Mouse (Mus musculus): ENCODE results near the gene C87436. TPM values are rescaled to one million over a fixed set of nuclear protein-coding genes. Genes with fewer than 3 reads are reported as not detected.
"Not testable (repeated sequence)": the region's sequence is repeated elsewhere in the genome, so short reads cannot be mapped to it uniquely, and the experiment has no call there.

C87436 gene
- polyA plus RNA-seq, 1 experiment from 2014 or later, result 25.5 TPM

DNA sequence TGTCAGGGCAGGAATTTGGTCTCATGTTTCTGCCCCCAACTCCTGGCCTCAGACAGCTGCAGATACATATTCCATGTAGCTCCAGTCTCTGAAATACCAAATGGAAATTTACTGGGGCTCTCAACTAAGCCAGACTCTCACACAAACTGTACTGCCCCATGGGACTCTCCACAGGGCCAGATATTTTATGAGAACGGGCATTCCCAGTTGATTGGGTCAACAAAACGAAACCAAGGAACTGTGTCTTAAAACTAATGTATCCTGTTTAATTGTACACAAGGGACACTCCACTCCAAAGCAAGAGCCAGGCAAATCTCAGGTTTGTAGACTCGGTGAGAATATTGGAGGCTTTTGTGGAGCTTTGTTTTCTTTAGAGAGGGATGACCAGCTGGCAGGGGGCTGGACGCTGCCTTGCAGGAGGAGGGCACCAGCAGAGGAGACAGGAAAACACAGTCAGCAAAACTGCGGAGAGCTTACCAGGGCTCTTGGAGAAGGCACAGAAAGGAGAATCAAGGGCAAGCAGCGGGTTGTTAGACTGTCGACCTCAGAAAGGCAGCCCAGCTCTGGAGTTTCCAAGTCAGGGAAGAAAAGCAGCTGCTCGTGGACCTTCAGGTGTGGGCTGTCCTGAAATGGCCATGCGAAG lies 42.1 kb downstream of the C87436 start:
- Histone ChIP-seq H3K36me3 (ENCODE audit: control insufficient read depth, insufficient read depth, low read length) (no peaks in the 10 kb centered on the region), H3K4me1 (ENCODE audit: control insufficient read depth, insufficient read depth, low read length) (0 out of 2 replicates have a peak, but pooled peaks cover 4% of the 10 kb centered on the region), H3K27me3 (ENCODE audit: control insufficient read depth, insufficient read depth, low read length) (no peaks in the 10 kb centered on the region), H3K4me2 (ENCODE audit: low read length) (no peak overlapping the region), H3K4me3 (replicated peaks; ENCODE audit: low read depth, low read length) (no peak overlapping the region), H3K9ac (replicated peaks; ENCODE audit: low read length) (no peak overlapping the region), H3K9me3 (ENCODE audit: control insufficient read depth, low read length) (no peaks in the 10 kb centered on the region), H3K27ac (replicated peaks; ENCODE audit: low read depth, low read length) (peak overlapping the region; percentile 60; the same call in 1 of the 2 replicates)
- 37% methylated on average over 9 of the region's 9 CpGs for WGBS
- no peak for ATAC-seq (ENCODE audit: low FRiP score, low TSS enrichment)
- peak; percentile 28 for DNase-seq

GRCm38 (mm10) chr6:86481871-86482270 lies 43.7 kb downstream of the C87436 start:
- Histone ChIP-seq H3K4me3 (replicated peaks; ENCODE audit: low read depth, low read length) (no peak overlapping the region), H3K27ac (replicated peaks; ENCODE audit: low read depth, low read length) (no peak overlapping the region), H3K4me2 (ENCODE audit: low read length) (no peak overlapping the region), H3K9ac (replicated peaks; ENCODE audit: low read length) (no peak overlapping the region), H3K27me3 (ENCODE audit: control insufficient read depth, insufficient read depth, low read length) (no peaks in the 10 kb centered on the region), H3K4me1 (ENCODE audit: control insufficient read depth, insufficient read depth, low read length) (0 out of 2 replicates have a peak, but pooled peaks cover 4% of the 10 kb centered on the region), H3K36me3 (ENCODE audit: control insufficient read depth, insufficient read depth, low read length) (no peaks in the 10 kb centered on the region), H3K9me3 (ENCODE audit: control insufficient read depth, low read length) (no peaks in the 10 kb centered on the region)
- ATAC-seq (ENCODE audit: low FRiP score, low TSS enrichment), result no peak
- DNase-seq, result no peak
- WGBS, result 95% methylated on average over 5 of the region's 5 CpGs

GRCm38 (mm10) chr6:86485943-86486640 lies 47.9 kb downstream of the C87436 start:
- no peaks in the 10 kb centered on the region for H3K9me3 ChIP-seq (ENCODE audit: control insufficient read depth, low read length)
- H3K4me2 ChIP-seq (ENCODE audit: low read length), result no peak overlapping the region
- H3K27ac ChIP-seq (replicated peaks; ENCODE audit: low read depth, low read length), result no peak overlapping the region
- DNase-seq (peak; percentile 20), ATAC-seq (ENCODE audit: low FRiP score, low TSS enrichment) (no peak)
- no peaks in the 10 kb centered on the region for H3K36me3 ChIP-seq (ENCODE audit: control insufficient read depth, insufficient read depth, low read length)
- no peak overlapping the region for H3K9ac ChIP-seq (replicated peaks; ENCODE audit: low read length)
- 54% methylated on average over 7 of the region's 7 CpGs for WGBS
- no peak overlapping the region for H3K4me3 ChIP-seq (replicated peaks; ENCODE audit: low read depth, low read length)
- no peaks in the 10 kb centered on the region for H3K27me3 ChIP-seq (ENCODE audit: control insufficient read depth, insufficient read depth, low read length)
- peaks cover 14% of the 10 kb centered on the region for H3K4me1 ChIP-seq (ENCODE audit: control insufficient read depth, insufficient read depth, low read length)

DNA sequence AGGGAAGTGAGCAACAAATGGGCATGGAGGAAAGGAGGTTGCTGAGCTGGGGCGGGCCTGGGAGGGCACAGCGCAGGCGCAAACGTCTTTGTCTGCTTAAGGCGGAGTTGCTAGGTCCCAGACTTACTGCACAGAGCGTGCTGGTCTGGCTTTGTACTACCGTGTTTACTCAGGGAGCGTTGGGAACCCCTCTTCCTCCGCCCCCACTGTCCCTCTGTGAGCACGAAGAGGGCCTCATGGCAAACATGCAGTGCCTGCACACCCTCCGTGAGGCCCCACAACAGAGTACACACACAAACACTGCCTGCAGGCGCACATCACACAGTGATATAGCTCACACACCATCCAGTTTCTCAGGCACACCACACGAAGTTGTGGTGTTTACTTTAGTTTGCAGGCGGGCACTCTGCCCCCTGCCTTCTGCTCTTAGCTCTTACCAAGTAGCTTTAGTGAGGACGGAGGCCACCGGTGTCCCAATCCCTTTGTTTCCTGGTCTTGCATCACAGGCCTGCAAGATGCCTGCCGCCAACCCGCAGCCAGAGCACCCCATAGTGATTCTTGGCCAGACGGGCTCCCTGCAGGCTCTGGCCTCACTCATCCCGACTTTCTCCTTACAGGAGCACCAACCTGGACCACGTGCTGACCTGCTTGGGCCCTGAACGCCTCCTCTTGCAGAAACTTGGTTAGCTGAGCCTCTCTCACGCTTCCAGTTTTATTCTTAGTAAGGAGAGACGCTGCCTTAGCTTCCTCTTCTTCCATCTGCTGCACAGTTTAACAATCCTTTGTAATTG lies 49.4 kb downstream of the C87436 start:
- 0 out of 2 replicates have a peak overlapping the region, but pooled peaks have one; percentile 7 for H3K4me3 ChIP-seq (replicated peaks; ENCODE audit: low read depth, low read length)
- peak overlapping the region; percentile 66 for H3K9ac ChIP-seq (replicated peaks; ENCODE audit: low read length)
- WGBS, result 3% methylated on average over 24 of the region's 24 CpGs
- no peaks in the 10 kb centered on the region for H3K9me3 ChIP-seq (ENCODE audit: control insufficient read depth, low read length)
- H3K4me2 ChIP-seq (ENCODE audit: low read length), result peak overlapping the region; percentile 52
- peak; percentile 91 for DNase-seq
- peak; percentile 90 for ATAC-seq (ENCODE audit: low FRiP score, low TSS enrichment)
- peak overlapping the region; percentile 98 for H3K27ac ChIP-seq (replicated peaks; ENCODE audit: low read depth, low read length)
- H3K36me3 ChIP-seq (ENCODE audit: control insufficient read depth, insufficient read depth, low read length), result no peaks in the 10 kb centered on the region
- H3K4me1 ChIP-seq (ENCODE audit: control insufficient read depth, insufficient read depth, low read length), result peaks cover 14% of the 10 kb centered on the region
- H3K27me3 ChIP-seq (ENCODE audit: control insufficient read depth, insufficient read depth, low read length), result no peaks in the 10 kb centered on the region

DNA sequence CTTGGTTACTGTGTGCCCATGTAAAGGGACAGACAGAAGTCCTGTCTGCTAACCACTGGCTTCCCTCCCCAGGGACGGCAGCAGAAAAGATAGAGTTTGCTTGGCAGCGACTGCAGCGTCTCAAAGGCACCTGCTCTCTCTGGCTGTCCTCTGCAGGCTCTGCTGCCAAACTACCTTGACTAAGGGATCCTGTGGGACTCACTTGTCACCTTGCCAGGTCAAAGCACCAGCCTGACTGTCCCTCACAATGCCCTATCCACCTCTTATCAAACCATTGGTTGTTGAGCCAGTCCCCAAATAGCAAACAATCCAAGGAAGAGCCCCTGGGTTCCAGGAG lies 49.9 kb downstream of the C87436 start:
- Histone ChIP-seq H3K27ac (replicated peaks; ENCODE audit: low read depth, low read length) (peak overlapping the region; percentile 98), H3K4me1 (ENCODE audit: control insufficient read depth, insufficient read depth, low read length) (peaks cover 14% of the 10 kb centered on the region), H3K27me3 (ENCODE audit: control insufficient read depth, insufficient read depth, low read length) (no peaks in the 10 kb centered on the region), H3K9me3 (ENCODE audit: control insufficient read depth, low read length) (no peaks in the 10 kb centered on the region), H3K9ac (replicated peaks; ENCODE audit: low read length) (peak overlapping the region; percentile 66), H3K36me3 (ENCODE audit: control insufficient read depth, insufficient read depth, low read length) (no peaks in the 10 kb centered on the region), H3K4me2 (ENCODE audit: low read length) (peak overlapping the region; percentile 52), H3K4me3 (replicated peaks; ENCODE audit: low read depth, low read length) (no peak overlapping the region)
- DNase-seq (no peak), ATAC-seq (ENCODE audit: low FRiP score, low TSS enrichment) (peak; percentile 19; the same call in 1 of the 2 replicates)
- 18% methylated on average over 3 of the region's 3 CpGs for WGBS

- Histone ChIP-seq H3K36me3 (ENCODE audit: control insufficient read depth, insufficient read depth, low read length) (no peaks in the 10 kb centered on the region), H3K9ac (replicated peaks; ENCODE audit: low read length) (no peak overlapping the region), H3K4me1 (ENCODE audit: control insufficient read depth, insufficient read depth, low read length) (peaks cover 14% of the 10 kb centered on the region), H3K4me2 (ENCODE audit: low read length) (no peak overlapping the region), H3K9me3 (ENCODE audit: control insufficient read depth, low read length) (no peaks in the 10 kb centered on the region), H3K27me3 (ENCODE audit: control insufficient read depth, insufficient read depth, low read length) (no peaks in the 10 kb centered on the region), H3K4me3 (replicated peaks; ENCODE audit: low read depth, low read length) (no peak overlapping the region), H3K27ac (replicated peaks; ENCODE audit: low read depth, low read length) (no peak overlapping the region)
- WGBS, result 100% methylated on average over 2 of the region's 2 CpGs
- no peak for ATAC-seq (ENCODE audit: low FRiP score, low TSS enrichment)
- DNase-seq, result no peak
These were observed 51.8 kb downstream of the C87436 start for GRCm38 (mm10) chr6:86489945-86490344.

DNA sequence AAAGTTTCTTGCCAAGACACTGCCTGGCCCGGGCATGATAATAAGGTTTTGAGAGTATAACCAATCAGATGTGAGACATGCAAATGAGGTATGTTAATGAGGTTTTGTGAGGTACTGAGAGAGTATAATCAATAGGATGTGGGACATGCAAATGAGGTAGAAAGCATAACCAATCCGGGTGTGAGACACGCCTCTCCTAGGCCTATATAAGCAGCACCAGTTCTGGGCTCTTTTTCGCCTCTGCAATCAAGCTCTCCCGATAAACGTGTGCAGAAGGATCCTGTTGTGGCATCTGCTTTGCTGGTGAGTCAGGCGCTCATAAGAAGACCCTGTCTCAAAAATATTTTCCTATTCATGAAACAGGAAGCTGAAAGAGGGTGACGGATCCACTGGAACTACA lies 52.2 kb downstream of the C87436 start:
- H3K9me3 ChIP-seq (ENCODE audit: control insufficient read depth, low read length); H3K27me3 ChIP-seq (ENCODE audit: control insufficient read depth, insufficient read depth, low read length); ATAC-seq (ENCODE audit: low FRiP score, low TSS enrichment); DNase-seq; H3K27ac ChIP-seq (replicated peaks; ENCODE audit: low read depth, low read length); H3K9ac ChIP-seq (replicated peaks; ENCODE audit: low read length); H3K4me2 ChIP-seq (ENCODE audit: low read length); H3K4me3 ChIP-seq (replicated peaks; ENCODE audit: low read depth, low read length); H3K36me3 ChIP-seq (ENCODE audit: control insufficient read depth, insufficient read depth, low read length): not testable (repeated sequence)
- H3K4me1 ChIP-seq (ENCODE audit: control insufficient read depth, insufficient read depth, low read length), result peaks cover 14% of the 10 kb centered on the region
- WGBS, result 94% methylated on average over 8 of the region's 8 CpGs

DNA sequence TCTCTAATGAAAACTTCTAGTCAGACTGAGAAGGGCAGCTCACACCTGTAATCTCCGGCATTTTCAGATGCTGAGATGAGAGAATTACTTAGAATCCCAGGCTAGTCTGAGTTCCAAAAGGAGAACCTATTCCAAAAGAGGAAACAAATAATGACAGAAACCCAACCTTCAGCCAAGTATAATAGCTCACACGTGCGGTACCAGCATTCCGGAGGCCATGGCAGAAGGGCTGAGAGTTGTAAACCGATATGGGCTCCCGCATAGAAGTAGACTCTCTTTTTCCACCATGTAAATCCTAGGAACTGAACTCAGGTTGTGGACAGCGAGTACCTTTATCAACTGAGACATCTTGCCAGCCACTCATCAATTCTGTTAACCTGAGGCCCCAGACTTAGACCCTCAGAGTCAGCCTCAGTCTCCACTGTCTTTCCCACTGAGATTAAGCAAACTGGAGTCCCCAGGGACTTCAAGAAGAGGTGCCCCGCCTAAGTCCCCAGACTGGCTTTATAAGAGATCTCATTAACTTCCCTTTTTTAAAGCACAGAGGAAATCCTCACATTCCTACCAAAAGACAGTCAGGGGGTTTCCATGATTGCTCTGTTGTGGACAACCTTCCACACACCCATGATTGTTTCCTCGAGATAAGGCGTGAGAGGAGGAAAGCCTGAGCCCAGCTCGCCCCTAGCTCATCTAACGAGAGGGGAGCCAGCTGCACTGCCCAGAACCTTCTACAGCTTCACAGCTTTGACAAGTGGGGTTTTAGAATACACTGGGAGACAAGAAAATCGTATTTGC lies 55.5 kb downstream of the C87436 start:
- DNase-seq (no peak), ATAC-seq (ENCODE audit: low FRiP score, low TSS enrichment) (no peak)
- WGBS, result 80% methylated on average over 13 of the region's 13 CpGs

More for the DNA sequence above, 55.5 kb downstream of the C87436 start:
- H3K36me3 ChIP-seq (ENCODE audit: control insufficient read depth, insufficient read depth, low read length), result no peaks in the 10 kb centered on the region
- H3K4me2 ChIP-seq (ENCODE audit: low read length), result no peak overlapping the region
- no peak overlapping the region for H3K27ac ChIP-seq (replicated peaks; ENCODE audit: low read depth, low read length)
- H3K9ac ChIP-seq (replicated peaks; ENCODE audit: low read length), result no peak overlapping the region
- H3K4me1 ChIP-seq (ENCODE audit: control insufficient read depth, insufficient read depth, low read length), result no peaks in the 10 kb centered on the region
- H3K27me3 ChIP-seq (ENCODE audit: control insufficient read depth, insufficient read depth, low read length), result no peaks in the 10 kb centered on the region
- no peaks in the 10 kb centered on the region for H3K9me3 ChIP-seq (ENCODE audit: control insufficient read depth, low read length)
- no peak overlapping the region for H3K4me3 ChIP-seq (replicated peaks; ENCODE audit: low read depth, low read length)

All from midbrain, embryonic 14.5 days (tissue).